Mouse (Mus musculus) intestine, embryonic 14.5 days (tissue): Measurements from ENCODE around the gene Pls3. TPM values are rescaled to one million over a fixed set of nuclear protein-coding genes. Genes with fewer than 3 reads are reported as not detected.

Experiments used
- ATAC-seq: fragments of 200-750 bp; cut with Nextera tagmentation; replicated peaks from 2 replicates; pipeline ENCODE4 v1.8.0; 2017; ENCODE audit warnings: low read depth, moderate number of reproducible peaks, moderate TSS enrichment, moderate library complexity; ENCODE audit not compliant: low FRiP score, low TSS enrichment
- DNase-seq: peaks from one replicate; pipeline ENCODE4 v3.0.0-alpha.2; 2018; ENCODE audit warnings: low spot score
- H3K27ac ChIP-seq: fragments of 300-500 bp; sonication (generic); 2 replicates; pipeline ENCODE4 v1.5.1; 2014; ENCODE audit warnings: low read depth, mild to moderate bottlenecking, control low read depth
- H3K27me3 ChIP-seq: fragments of 300-500 bp; sonication (generic); replicated peaks from 2 replicates; pipeline ENCODE4 v1.6.1; 2014; ENCODE audit warnings: low read length, control low read depth; ENCODE audit not compliant: control insufficient read depth, insufficient read depth
- H3K36me3 ChIP-seq: fragments of 300-500 bp; sonication (generic); 2 replicates; pipeline ENCODE4 v1.6.1; 2014; ENCODE audit warnings: low read length, control low read depth; ENCODE audit not compliant: control insufficient read depth, insufficient read depth
- H3K4me1 ChIP-seq: fragments of 300-500 bp; sonication (generic); replicated peaks from 2 replicates; pipeline ENCODE4 v1.6.1; 2014; ENCODE audit warnings: low read length, control low read depth, mixed read lengths; ENCODE audit not compliant: control insufficient read depth, insufficient read depth
- H3K4me2 ChIP-seq: fragments of 300-500 bp; sonication (generic); 2 replicates; pipeline ENCODE4 v1.6.1; 2014; ENCODE audit warnings: low read length
- H3K4me3 ChIP-seq: fragments of 300-500 bp; sonication (generic); 2 replicates; pipeline ENCODE4 v1.5.1; 2014; ENCODE audit warnings: low read depth, low read length, control low read depth, mixed read lengths
- H3K9ac ChIP-seq: fragments of 300-500 bp; sonication (generic); 2 replicates; pipeline ENCODE4 v1.6.1; 2014; ENCODE audit warnings: mild to moderate bottlenecking, low read length
- H3K9me3 ChIP-seq: fragments of 300-500 bp; sonication (generic); 2 replicates; pipeline ENCODE4 v1.6.1; 2016; ENCODE audit warnings: low read length, control low read depth; ENCODE audit not compliant: control insufficient read depth
- WGBS: fragments of 180-500 bp; shearing (Covaris S2); extraction: QIAGEN DNeasy Blood & Tissue Kit; methylation state at CpG from one replicate; pipeline ENCODE4 v1.1.7; 2014; 5-methylcytosine and 5-hydroxymethylcytosine counted together
- polyA plus RNA-seq: library from polyadenylated mRNA; unstranded; fragments of >200 nt; fragmentation: Nextera tagmentation; extraction: Ambion mirVana; gene quantifications from 2 replicates; pipeline ENCODE4 v1.2.1, GENCODE M21; 2014

Gene Pls3
- polyA plus RNA-seq, 1 experiment from 2014 or later = 71.0 TPM

DNA sequence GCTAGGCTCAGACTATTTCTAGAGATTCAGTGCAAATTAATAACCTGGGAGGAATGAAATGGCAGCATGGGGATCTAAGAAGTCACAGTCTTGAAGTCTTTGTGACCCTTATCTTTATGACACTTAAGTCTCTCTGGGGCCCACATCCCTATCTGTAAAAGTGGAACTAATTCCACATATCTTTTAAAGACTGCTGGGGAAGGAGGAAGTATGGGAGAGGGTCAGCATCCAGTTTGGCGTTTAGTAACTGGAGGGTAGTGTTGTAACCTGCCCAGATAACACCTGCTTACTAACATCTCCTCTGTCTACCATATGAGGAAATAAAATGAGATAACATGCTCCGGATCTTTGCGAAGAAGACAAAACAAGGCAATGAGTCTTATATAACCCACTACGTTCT lies 30.7 kb downstream of the Pls3 start:
- no peak overlapping the region for H3K4me3 ChIP-seq
- H3K4me1 ChIP-seq = no peaks in the 10 kb centered on the region
- WGBS = 76% methylated on average over 4 of the region's 4 CpGs
- ATAC-seq = no peak
- no peak overlapping the region for H3K4me2 ChIP-seq
- H3K27ac ChIP-seq = no peak overlapping the region
- no peaks in the 10 kb centered on the region for H3K9me3 ChIP-seq
- DNase-seq = no peak
- no peaks in the 10 kb centered on the region for H3K36me3 ChIP-seq
- H3K9ac ChIP-seq = no peak overlapping the region
- no peaks in the 10 kb centered on the region for H3K27me3 ChIP-seq

GRCm38 (mm10) chrX:75842835-75843234 lies 32.1 kb downstream of the Pls3 start:
- no peak overlapping the region for H3K9ac ChIP-seq
- H3K27ac ChIP-seq = no peak overlapping the region
- H3K4me3 ChIP-seq = no peak overlapping the region
- ATAC-seq (no peak), DNase-seq (no peak)
- no peaks in the 10 kb centered on the region for H3K36me3 ChIP-seq
- no peaks in the 10 kb centered on the region for H3K27me3 ChIP-seq
- no peak overlapping the region for H3K4me2 ChIP-seq
- no peaks in the 10 kb centered on the region for H3K9me3 ChIP-seq
- H3K4me1 ChIP-seq = no peaks in the 10 kb centered on the region
- WGBS = 56% methylated on average over 9 of the region's 9 CpGs

GRCm38 (mm10) chrX:75842120-75842519 lies 32.9 kb downstream of the Pls3 start:
- H3K36me3 ChIP-seq = no peaks in the 10 kb centered on the region
- no peaks in the 10 kb centered on the region for H3K27me3 ChIP-seq
- no peaks in the 10 kb centered on the region for H3K9me3 ChIP-seq
- H3K9ac ChIP-seq = no peak overlapping the region
- 54% methylated on average over 2 of the region's 2 CpGs for WGBS
- no peak overlapping the region for H3K4me2 ChIP-seq
- no peak for DNase-seq
- no peak overlapping the region for H3K4me3 ChIP-seq
- no peak overlapping the region for H3K27ac ChIP-seq
- no peaks in the 10 kb centered on the region for H3K4me1 ChIP-seq
- no peak for ATAC-seq

DNA sequence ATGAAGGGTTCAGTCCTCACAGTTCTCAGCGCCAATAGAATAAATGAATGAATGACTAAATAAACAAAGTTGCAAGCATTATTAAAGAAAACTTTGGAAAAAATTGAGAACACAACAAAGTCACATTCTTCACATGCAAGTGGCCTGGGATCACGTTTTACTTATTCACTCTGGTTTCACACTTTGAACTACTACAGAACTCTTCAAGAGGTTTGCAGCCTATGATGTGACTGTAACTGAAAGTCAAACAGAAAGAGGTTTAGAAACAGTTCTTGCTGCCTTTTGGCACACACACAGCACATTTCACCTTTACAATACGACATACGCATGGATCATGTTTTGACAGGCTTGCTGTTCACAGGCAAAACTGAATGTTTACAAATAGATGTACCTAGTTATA lies 34.7 kb downstream of the Pls3 start:
- ATAC-seq (no peak), DNase-seq (no peak)
- H3K4me1 ChIP-seq = no peaks in the 10 kb centered on the region
- no peak overlapping the region for H3K27ac ChIP-seq
- H3K9me3 ChIP-seq = no peaks in the 10 kb centered on the region
- no peaks in the 10 kb centered on the region for H3K36me3 ChIP-seq
- H3K9ac ChIP-seq = no peak overlapping the region
- no peak overlapping the region for H3K4me2 ChIP-seq
- WGBS = 86% methylated on average over 4 of the region's 4 CpGs
- no peak overlapping the region for H3K4me3 ChIP-seq
- no peaks in the 10 kb centered on the region for H3K27me3 ChIP-seq

DNA sequence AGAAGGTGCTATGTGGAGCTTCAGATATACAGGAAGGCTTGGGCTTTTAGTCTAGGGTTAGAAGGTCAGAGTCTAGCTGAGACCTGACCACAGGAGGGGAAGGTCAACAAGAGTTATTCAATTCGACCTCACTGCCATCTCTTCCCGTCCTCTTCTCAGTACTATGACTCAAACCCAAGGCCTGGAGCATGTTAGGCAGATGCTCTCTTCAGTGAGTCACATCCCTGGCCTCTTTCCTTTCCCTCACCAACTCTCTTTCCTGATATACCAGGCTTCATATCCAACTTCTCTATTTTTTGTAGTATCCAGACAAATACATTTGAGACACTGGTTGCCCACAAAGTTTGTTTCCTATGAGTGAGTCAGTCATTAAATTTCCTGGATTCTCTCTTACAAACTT lies 40.1 kb downstream of the Pls3 start:
- no peaks in the 10 kb centered on the region for H3K27me3 ChIP-seq
- no peak for ATAC-seq
- H3K4me1 ChIP-seq = no peaks in the 10 kb centered on the region
- no peaks in the 10 kb centered on the region for H3K36me3 ChIP-seq
- no peak overlapping the region for H3K9ac ChIP-seq
- H3K4me3 ChIP-seq = no peak overlapping the region
- H3K9me3 ChIP-seq = no peaks in the 10 kb centered on the region
- H3K27ac ChIP-seq = no peak overlapping the region
- WGBS = 73% methylated on average over 2 of the region's 2 CpGs
- no peak overlapping the region for H3K4me2 ChIP-seq
- DNase-seq = no peak

DNA sequence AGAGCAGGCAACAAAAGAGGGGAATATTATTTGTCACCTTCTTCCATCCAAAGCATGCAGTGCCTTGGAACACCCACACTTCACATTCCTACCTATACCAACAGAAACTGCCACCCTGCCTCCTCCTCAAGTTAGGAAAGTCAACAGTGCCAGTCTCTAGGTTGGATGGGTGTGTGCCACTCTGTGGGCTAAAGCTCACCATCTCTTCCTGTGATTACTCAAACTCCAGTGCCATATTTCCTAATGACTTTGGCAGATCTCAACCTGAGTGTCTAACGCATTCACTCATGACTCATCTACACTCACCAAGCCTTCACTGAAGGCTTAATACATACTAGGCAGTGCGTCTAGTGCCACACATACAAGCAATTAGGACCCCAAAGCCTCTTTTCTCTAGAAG lies 40.7 kb downstream of the Pls3 start:
- ATAC-seq = no peak
- no peak overlapping the region for H3K4me3 ChIP-seq
- H3K36me3 ChIP-seq = no peaks in the 10 kb centered on the region
- WGBS = 87% methylated on average over 2 of the region's 2 CpGs
- no peak overlapping the region for H3K4me2 ChIP-seq
- DNase-seq = no peak
- H3K9me3 ChIP-seq = no peaks in the 10 kb centered on the region
- no peak overlapping the region for H3K27ac ChIP-seq
- no peak overlapping the region for H3K9ac ChIP-seq
- no peaks in the 10 kb centered on the region for H3K4me1 ChIP-seq
- no peaks in the 10 kb centered on the region for H3K27me3 ChIP-seq

DNA sequence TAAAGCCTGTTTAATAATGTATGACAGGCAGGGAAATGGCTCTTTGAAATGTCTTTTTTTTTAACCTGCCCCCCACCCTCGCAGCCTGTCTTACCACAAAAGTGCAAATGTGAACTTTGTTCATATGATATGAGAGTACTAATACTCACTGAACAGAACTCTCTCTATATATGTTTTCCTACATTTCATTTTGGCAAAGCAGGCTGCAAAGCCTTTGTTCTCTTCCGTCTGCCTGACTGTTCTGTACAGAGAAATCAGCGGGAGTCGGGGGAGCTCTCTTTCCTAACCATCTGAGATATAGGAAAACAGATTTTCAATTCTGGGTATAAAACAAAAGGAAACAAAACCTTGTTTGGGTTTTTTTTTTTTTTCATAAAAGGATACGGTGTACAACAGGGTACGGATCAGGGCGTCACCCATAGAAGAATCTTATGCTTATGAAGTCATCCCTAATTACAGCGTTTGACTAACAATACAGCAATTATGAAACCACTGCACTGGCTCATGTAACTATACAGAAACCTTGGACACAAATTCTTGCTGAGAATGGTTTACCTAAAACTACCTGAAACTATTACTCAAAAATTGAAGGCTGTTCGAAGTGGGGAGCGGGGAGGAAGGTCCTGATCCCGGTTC lies 41.9 kb downstream of the Pls3 start:
- Histone ChIP-seq H3K27ac (no peak overlapping the region), H3K4me2 (no peak overlapping the region), H3K27me3 (no peaks in the 10 kb centered on the region), H3K36me3 (no peaks in the 10 kb centered on the region), H3K9me3 (no peaks in the 10 kb centered on the region), H3K4me1 (no peaks in the 10 kb centered on the region), H3K4me3 (no peak overlapping the region), H3K9ac (no peak overlapping the region)
- DNase-seq (no peak), ATAC-seq (no peak)
- WGBS = 80% methylated on average over 11 of the region's 11 CpGs

GRCm38 (mm10) chrX:75829867-75830255 lies 45.1 kb downstream of the Pls3 start:
- H3K9ac ChIP-seq = no peak overlapping the region
- ATAC-seq (no peak), DNase-seq (no peak)
- H3K4me1 ChIP-seq = no peaks in the 10 kb centered on the region
- no peaks in the 10 kb centered on the region for H3K9me3 ChIP-seq
- no peak overlapping the region for H3K27ac ChIP-seq
- H3K36me3 ChIP-seq = no peaks in the 10 kb centered on the region
- no peaks in the 10 kb centered on the region for H3K27me3 ChIP-seq
- WGBS = 53% methylated on average over 2 of the region's 2 CpGs
- no peak overlapping the region for H3K4me2 ChIP-seq
- no peak overlapping the region for H3K4me3 ChIP-seq

- 63% methylated on average over 7 of the region's 7 CpGs for WGBS
- Histone ChIP-seq H3K4me2 (no peak overlapping the region), H3K9ac (no peak overlapping the region), H3K4me1 (no peaks in the 10 kb centered on the region), H3K27ac (no peak overlapping the region), H3K4me3 (no peak overlapping the region), H3K36me3 (no peaks in the 10 kb centered on the region), H3K27me3 (no peaks in the 10 kb centered on the region), H3K9me3 (no peaks in the 10 kb centered on the region)
- ATAC-seq (no peak), DNase-seq (no peak)
Observed at GRCm38 (mm10) chrX:75829240-75829866, 45.6 kb downstream of the Pls3 start.
